Mouse (Mus musculus): ENCODE measurements around the gene Ubtd1.

GRCm38 (mm10) chr19:42037167-42037702 is 55.7 kb downstream of the Ubtd1 start:
- no peak for TF ChIP-seq CTCF (IDR thresholded peaks at IDR 0.05; ENCODE audit: borderline replicate concordance, extremely low read depth, insufficient read depth, insufficient read length)
- no peak for TF ChIP-seq POLR2A (IDR thresholded peaks at IDR 0.05; ENCODE audit: borderline replicate concordance, extremely low read depth, insufficient read depth, insufficient read length, poor library complexity, severe bottlenecking)
